Mouse (Mus musculus): Measurements from ENCODE around the gene Thumpd3.
A peak's percentile ranks its signal among the peaks of the same experiment; 100 is the strongest.

Gene Thumpd3

DNA sequence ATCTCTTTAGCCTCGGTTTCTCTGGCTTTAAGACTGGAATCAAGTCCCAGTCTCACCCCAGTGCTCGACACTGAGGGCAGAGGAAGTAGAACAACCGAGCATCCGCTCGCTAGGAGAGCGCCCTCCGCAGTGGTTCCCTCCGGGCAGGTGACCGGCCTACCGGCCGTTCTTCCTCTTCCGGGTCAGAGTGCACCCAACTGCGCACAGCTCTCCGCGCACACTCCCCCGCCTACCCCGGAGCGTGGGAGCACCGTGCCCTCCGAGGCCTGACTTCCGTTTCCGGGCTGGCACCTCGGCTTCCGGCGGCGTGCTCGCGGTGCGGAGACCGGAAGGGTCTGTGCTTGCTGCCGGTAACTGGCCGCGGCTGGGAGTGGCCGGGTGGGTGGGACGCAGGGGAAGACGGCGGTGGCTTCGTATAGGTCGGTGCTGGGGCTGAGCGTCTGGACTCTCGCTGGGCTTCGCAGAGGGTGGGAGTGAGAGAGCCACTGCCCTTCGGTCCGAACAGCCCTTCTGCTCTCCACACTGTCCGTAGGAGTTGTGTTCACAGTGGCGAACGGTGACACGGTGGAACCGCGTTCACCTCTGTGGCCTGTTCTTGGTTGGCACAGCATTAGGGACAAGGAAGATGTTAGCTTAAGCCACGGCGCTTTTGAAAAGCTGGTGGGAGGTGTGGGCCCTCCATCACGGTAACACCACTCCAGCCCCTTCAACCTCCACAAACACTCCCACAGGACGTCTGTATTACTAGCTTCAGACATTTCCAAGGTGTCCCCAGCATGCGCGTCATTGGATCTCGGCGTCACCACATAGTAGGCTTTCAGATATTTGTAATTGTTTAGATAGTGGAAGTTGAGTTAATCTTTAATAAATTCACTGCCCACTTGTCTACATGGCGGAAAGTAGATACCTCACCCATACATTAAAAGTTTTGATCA, at the start of gene Thumpd3:
Gene Thumpd3 (plus strand): TSS at position 185 of the 935 bp plus-strand sequence.
- peak; percentile 96 for DNase-seq (ENCODE audit: low spot score in 2 of 2)

DNA sequence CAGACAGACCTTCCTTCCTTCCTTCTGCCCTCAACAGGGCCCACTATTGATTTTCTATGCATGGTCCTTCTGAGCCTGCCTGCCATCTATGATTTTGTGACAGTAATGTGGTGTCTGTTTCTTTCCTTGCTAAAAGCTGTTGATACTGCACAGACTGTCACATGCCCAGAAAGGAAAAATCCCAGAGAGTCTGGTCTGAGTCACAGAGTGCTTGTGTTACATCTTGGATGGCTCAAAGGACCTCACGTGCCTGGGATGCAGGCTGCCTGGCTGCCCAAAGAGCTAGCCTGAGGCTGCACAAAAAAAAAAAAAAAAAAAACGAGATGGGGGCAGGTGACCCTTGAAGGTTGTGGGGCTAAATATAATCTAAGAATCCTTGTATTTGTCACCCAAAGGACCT, 46.8 kb upstream of the Thumpd3 start:
- no peak for DNase-seq (ENCODE audit: low spot score in 2 of 2)

DNA sequence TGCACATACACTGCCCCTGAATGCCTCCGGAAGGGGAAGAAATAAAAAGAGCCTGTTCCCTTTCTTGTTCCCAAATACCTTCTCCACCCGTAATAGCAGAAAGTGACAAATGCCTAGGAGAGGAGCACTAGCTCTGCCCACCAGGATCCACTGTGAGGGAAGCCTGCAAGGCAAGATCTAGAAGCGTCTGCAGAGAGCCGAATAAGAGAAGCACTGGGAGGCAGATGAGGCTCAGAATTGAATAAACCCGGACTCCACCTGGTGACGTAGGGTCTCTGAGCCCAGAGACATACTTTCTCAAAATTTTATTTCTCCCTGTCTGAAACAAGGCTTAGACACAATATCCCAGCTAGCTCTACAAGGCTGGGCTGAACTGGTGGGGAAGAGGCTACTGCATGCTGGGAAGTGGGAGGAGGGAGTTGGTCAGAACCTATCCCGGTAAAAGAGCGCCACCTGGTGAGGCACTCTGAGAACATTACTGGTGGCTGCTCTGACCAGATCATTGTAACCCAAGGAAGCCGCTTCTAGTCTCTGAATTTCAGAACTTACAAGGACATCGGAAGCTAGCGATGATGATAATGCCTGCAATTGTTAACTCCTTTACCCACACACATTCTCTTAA, 45.2 kb upstream of the Thumpd3 start:
- peak; percentile 63 to 65 for DNase-seq (ENCODE audit: low spot score in 2 of 2)

DNA sequence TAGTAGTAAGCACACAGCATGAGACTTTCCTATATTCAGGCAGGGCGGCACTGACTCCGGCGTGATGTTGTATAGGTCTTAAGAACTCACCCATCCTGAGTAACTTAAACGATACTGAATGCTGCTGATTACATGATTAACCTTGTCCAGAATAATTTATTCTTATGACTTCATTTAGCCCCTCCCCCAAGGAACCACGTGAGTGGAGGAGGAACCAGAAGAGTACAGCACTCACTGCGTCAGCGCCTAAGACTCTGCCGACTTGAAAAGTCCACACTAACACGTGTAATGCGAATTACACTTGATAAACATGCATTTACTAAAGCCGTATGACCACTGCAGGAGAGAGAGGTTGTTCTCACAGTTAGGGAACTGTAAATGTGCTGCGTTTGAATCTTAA, 44.3 kb upstream of the Thumpd3 start:
- DNase-seq (ENCODE audit: low spot score in 2 of 2), result peak in 1 of 2 experiments; percentile 12

DNA sequence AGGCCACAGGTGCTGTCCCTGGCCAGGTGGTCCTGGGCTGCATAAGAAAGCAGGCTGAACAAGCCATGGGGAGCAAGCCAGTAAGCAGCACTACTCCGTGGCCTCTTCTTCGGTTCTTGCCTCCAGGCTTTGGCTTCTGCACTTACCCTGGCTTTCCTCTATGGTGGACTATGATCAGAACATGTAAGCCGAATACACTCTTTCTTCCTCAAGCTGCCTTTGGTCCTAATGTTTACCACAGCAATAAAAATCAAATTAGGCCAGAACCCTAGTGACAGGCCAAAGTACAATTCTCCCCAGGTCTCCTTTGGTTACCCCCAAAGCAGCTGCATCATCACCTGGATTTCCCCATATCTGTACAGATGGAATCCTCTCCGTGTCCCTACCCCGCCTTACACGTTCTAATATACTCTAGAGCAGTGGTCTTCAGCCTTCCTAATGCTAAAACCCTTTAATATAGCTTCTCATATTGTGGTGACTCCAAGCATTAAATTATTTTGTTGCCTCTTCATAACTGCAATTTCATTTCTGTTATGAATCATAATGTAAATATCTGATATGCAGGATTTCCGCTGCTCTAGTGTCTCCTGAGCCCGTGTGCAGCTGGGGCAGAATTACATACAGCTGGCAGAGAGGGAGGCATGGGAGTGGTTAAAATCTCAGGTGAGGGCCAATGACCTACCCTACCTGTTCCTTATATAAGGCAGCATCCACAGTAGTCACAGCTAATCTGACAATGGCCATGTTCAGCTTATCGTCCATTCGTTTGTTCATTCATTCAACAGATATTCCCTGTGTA, 42.5 kb upstream of the Thumpd3 start:
- DNase-seq (ENCODE audit: low spot score in 2 of 2), result no peak

DNA sequence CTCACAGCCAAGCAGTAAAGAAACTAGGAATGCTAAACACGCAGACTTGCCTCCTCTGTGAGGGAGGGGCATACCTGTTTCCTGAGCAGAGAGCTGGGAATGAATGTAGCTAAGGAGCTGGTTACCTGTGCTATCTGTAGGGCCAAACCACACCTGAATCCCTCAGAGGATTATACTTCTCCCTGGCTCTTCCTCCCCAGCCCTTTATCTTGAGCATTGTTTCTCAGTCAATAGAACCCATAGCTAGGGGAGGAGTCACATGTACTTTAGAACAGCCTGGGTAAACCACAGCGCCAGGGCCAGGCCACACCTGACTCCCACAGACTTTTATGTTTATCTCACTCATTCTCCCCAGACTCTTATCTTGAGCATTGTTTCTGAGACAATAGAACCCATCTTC, 39.2 kb upstream of the Thumpd3 start:
- no peak for DNase-seq (ENCODE audit: low spot score in 2 of 2)

DNA sequence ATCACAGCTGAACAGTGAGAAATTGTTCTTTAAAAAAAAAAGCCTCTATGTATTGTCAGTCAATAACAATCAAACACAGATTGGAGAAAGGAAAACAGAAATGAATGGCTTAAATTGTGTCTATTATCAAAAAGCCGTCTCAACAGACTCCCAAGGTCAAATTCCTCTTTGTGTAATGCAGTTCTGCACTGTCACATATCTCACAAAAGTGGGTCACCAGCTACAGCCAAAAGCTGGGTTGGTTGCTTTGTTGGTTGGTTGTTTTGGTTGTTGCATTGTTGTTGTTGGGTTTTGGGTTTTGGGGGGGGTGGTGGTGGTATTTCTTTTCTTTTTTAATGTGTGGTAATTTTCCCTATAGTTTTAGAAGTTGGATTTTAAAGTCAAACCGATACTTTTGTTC, 34.1 kb upstream of the Thumpd3 start:
- DNase-seq (ENCODE audit: low spot score in 2 of 2), result no peak

DNA sequence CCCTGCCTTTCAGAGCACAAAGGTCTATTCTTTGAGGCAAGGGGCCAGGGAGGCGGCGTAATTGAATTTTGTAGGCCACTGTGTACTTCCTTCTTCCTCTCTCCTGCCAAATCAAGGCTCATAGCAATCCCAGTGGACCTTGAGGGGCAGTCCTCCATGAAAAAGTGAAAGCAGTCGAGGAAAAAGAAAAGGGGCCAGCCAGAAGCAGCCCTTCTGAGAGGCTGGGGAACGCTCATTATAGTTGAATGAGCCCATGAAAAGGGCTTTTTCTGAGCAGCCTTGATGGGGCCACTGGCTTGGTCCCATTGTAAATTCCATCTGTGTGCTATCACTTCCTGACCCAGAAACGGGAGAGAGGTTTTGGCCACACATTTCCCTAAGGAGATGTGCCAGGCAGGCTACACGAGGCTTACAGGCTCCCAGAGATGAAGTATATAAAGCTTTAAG, 33.5 kb upstream of the Thumpd3 start:
- peak in 1 of 2 experiments; percentile 18 for DNase-seq (ENCODE audit: low spot score in 2 of 2)

DNA sequence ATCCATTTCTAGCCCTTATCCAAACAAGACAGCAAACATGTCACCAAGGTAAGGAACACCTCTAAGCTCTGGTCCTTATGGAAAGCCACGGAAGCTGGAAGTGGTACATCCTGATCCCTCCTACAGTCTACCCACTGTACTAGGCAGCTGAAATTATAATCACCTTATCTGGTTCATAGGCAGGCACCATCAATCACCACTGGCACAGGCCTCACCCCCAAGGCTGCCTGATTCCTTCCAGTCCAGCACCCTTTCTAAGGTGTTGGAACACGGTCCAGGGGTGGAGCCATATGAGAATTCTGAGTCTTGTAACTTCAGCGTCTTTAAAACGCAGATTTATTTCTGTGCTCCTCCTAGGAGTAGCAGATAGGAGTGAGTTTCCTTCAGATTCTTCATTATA, 32.5 kb upstream of the Thumpd3 start:
- no peak for DNase-seq (ENCODE audit: low spot score in 2 of 2)

DNA sequence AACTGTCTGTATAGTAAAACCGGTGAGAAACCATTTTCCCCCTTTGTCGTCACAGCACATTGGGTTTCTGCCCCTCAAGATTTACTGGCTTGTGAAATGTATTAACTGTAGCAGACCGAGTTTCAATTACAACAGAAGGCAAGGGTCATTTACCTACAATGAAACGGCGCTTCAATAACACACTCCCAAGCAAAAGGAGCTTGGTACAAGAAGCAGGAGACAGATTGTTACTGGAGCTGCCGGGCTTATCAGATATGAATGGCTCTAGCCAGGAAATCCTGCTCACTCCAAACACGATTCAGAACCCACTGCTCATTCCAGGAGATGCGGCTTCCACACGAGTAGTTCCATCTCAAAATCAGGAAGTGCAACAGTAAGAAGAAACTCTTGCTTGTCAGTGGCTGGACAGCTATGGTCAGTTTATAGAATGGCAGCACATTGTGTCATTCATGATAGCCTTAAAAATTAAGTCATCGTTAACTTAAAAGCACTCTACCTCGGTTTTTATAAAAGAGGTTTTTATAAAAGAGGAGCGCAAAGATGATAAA, 28.5 kb upstream of the Thumpd3 start:
- no peak for DNase-seq (ENCODE audit: low spot score in 2 of 2)

DNA sequence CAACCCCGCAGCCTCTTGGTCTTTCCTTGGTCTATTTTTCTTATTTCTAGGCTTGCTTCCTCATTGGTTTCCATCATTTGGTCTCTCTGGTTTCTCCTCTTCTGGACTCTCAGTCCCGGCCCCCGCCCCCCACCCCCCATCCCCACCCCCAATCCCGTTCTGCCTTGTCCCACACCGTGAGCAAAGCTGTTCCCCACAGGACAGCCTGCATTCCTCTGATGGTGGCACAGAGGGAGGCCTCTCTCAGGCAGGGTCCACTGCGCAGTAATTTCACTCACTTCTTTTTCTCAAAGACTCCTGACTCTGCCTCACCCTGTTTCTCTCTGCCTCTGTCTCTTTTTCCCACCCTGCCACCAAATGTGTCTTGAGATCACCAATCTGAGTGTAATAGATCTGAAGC, 27.9 kb upstream of the Thumpd3 start:
- no peak for DNase-seq (ENCODE audit: low spot score in 2 of 2)

DNA sequence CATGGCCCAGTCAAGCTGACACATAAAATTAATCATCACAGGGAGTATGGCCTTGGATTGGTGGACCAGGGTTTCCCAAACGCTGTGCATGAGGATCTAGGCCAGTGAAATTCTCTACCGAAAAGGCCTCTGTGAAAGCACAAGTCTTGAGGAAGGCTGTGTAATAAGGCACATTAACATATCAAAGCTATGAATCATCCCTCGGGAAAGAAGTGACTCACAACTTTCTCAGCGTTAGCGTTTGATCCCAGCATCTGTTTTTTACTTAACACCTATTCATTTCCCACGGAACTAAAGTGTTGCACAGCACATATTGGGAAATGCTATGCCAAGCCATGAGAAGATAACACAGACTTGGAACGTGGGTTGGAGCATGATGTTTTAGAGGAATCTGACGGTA, 21.2 kb upstream of the Thumpd3 start:
- no peak for DNase-seq (ENCODE audit: low spot score in 2 of 2)

DNA sequence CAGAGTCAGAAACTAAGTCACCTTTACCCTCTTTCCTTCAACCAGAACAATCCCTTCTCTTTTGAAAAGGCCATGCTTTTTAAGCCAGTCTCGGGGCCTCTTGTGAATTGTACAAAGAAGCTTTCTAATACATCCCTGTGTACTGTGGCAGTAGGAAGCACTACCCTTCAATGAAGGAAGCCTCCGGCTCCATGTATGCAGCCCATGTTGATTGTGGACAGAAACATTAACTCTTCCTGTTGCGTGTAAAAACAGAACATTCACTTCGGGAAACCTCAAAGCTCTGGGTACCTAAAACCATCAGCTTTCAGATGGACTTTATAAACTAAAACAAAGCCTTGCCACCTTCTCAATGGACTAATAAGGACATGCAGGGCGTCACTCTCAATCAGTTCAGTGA, 20.3 kb upstream of the Thumpd3 start:
- no peak for DNase-seq (ENCODE audit: low spot score in 2 of 2)

DNA sequence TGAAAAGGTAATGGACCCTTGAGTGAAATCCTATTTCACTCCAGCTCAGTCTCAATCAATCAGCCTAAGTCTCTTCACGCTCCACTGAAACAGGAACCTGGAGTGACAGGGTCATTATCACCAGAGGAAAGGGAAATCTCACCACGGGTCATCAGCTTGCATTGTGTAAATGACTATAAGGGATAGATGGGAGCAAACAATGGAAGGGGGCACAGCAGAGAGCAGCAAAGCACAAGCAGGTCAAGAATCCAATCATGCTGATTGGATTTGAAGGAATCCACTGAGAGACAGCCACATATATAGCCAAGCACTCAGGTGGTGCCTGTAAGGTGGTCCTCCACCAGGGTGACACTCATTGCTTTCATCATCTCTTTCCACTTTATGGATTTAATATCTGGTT, 18.6 kb upstream of the Thumpd3 start:
- no peak for DNase-seq (ENCODE audit: low spot score in 2 of 2)

DNA sequence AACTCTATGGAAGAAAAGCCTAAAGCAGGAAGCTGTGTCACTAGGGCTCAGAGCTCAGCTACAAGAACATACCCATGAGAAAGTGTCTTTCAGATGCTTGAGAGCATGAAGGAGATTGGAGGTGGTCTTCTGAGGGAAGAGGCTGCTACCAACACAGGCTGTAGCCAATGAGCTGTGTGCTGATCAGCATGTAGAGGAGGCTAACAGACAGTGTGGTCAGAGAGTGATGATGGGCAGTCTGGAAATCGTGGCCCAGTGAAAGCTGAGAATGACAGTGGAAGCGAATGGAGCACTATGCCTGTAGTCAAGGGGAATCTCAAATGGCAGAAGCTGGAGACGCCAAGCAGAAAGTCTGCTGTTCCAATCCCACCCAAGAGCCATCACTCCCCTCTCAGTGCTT, 17.0 kb upstream of the Thumpd3 start:
- DNase-seq (ENCODE audit: low spot score in 2 of 2), result no peak

DNA sequence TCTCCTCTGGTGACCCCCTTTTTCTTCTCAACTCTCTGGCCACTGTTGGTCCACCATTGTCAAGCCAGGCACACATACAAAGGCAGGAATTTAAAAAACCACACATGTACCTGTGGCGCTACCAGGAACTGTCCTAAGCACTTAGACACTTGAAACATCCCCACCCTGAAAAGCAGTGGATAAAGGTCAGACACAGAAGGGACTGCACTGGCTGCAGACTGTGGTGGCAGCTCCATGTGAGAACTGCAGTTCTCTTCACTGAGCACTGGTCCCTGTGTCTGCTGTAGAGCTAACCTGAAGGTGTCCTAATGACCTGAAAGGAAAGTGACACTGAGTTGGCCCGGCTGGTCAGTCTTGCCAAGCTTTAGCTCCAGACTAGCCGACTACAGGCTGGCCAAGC, 15.5 kb upstream of the Thumpd3 start:
- DNase-seq (ENCODE audit: low spot score in 2 of 2), result no peak

DNA sequence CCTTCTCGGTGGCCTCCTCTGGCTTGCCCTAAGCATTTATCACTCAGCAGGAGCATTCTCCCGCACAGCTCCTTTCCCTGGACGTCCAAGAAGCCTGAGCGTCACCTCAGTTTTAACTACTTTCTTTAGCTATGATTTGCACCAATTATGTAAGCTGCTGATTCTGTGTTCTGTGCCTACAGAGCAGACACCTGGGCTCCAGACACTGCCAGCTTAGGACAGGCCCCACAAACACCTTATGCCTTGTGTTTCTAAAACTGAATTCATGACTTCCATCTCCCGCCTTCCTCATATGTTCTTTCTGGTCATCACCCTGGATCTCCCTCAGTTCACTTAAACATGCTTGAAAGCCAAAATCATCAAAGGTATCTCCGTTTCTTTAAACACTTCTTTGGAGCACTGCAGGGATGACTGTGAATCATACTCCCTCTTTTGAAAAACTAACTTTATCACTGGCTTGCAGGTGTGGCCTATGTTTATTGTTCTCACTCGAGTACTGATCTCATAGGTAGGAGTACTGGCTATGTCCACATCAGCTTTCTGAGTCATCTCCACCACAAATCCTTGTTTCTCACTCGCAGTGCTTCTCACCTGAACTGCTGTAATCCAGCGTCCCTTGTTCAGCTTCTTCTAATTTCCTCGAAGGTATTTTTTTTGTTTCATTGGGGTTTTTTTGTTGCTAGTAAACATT, 14.9 kb upstream of the Thumpd3 start:
- DNase-seq (ENCODE audit: low spot score in 2 of 2), result no peak

DNA sequence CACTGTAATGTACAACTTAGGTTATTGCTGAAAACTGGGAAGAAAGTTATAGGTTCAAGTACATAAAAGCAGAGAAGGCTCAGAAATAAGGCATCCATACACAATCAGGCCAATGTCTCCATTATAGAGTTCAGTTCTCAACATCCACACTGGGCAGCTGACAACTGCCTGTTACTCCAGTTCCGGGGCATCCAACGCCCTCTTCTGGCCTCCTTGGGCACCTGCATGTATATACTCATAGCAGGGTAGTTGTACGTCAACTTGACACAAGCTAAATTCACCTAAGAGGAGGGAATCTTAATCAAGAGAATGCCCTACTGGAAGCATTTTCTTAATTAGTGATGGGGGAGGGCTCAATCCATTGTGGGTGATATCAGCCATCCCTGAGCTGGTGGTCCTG, 13.9 kb upstream of the Thumpd3 start:
- no peak for DNase-seq (ENCODE audit: low spot score in 2 of 2)

DNA sequence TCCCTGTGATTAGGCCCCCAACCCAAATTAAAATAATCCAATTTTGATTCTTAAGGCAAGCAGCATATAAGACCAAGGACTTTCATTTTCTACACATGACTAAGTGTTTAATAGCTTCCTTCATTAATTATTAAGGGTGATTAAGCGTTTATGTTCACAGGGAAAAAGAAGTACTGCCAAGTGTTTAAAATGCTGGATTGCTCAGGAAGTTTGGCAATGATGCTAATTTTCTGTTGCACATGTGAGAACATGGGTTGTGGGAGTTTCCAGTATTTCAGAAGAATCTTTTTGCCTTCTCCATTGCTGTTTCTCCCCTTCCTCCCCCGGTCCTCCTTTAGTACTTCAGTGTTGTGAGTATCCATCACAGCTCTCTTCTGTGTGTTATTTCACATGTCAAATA, 12.8 kb upstream of the Thumpd3 start:
- DNase-seq (ENCODE audit: low spot score in 2 of 2), result no peak

DNA sequence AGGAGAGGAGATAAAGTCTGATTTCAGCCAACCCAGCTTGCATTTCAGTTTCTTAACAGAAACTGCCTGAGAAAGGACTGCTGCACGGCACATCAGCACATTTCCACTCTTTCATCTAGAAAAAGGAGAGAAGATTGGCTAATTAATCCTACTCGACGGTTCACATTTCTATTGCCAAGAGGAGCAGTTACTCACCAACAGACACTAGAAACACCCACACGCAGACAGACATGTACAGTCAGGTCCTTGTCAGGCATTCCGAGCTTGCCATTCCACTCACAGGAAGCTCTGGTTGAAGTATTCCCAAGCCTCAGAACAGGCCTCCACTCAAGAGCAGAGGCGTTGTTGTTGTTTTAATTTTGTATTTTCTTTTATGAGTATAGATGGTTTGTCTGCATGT, 11.6 kb upstream of the Thumpd3 start:
- DNase-seq (ENCODE audit: low spot score in 2 of 2), result no peak

DNA sequence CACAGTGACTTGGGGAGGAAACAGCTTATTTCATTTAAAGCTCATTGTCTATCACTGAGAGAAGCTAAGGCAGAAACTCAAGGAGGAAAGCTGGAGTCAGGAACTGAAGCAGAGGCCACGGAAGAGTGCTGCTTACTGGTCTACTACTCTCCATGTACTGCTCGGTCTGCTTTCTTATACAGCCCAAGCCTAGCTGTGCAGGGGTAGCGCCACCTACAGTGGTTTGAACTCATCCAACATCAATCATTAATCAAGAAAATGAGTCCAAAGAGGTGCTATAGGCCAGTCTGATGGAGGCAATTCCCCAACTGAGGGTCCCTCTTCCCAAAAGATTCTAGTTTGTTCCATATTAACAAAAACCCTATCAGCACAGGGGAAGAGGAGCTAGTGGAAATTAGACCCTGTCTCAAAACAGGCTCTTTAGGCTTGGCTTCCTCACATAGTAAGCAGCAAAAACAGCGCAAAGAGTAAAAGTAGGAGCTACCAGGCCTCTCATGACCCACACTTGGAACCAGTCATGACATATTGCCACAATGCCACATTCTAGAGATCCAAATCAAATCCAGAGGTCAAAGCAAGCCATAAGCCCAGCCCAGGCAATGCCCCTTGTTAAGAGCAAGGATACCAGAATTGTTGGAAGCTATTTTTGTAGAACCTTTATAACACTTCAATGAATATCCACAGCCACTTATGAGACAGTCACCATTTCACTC, 9.4 kb upstream of the Thumpd3 start:
- no peak for DNase-seq (ENCODE audit: low spot score in 2 of 2)

Measured in spleen, postnatal 36 days (tissue).